Mouse (Mus musculus) B cell, adult 62 days (primary cell): Measurements from ENCODE around the gene Gm7356. TPM values are rescaled to one million over a fixed set of nuclear protein-coding genes. Genes with fewer than 3 reads are reported as not detected.

Experiments
- total RNA-seq: library from RNA; stranded (reverse); gene quantifications from 4 replicates; pipeline ENCODE4 v1.2.4, GENCODE M21; 2023

The Gm7356 gene
- total RNA-seq, result not detected in 4 replicates

GRCm38 (mm10) chr17:14003604-14004003, at the start of gene Gm7356:
Gm7356 (minus strand) TSS chr17:14003704.

Other genes starting within 250 kb of the Gm7356 start
- 0.94 to 1.8 TPM (median 1.3 TPM) in 4 replicates for gene Afdn, start 243.2 kb downstream of the Gm7356 start, total RNA-seq
- not detected in 4 replicates for gene Tcte2, start 241.9 kb downstream of the Gm7356 start, total RNA-seq
- gene Gm7168, start 55.3 kb downstream of the Gm7356 start, total RNA-seq, result not detected in 4 replicates
- not detected in 4 replicates for gene Gm7358, start 55.8 kb upstream of the Gm7356 start, total RNA-seq
- not detected in 4 replicates for gene Dact2, start 200.6 kb upstream of the Gm7356 start, total RNA-seq